Mouse (Mus musculus): ENCODE measurements around the gene Wdsub1.

- TF ChIP-seq EP300 (IDR thresholded peaks at IDR 0.05): no peak
- no peak for TF ChIP-seq CTCF (IDR thresholded peaks at IDR 0.05)
These were observed 38.5 kb downstream of the Wdsub1 start for GRCm38 (mm10) chr2:59843848-59844247.

All from lung, postnatal 0 days (tissue).